Mouse (Mus musculus) adrenal gland, postnatal 25 days (tissue): ENCODE measurements around the gene Mtmr4. TPM values are rescaled to one million over a fixed set of nuclear protein-coding genes. Genes with fewer than 3 reads are reported as not detected.

Experiments
- DNase-seq: peaks from one replicate; pipeline ENCODE4 v3.0.0; 2021; ENCODE audit warnings: mixed read lengths
- total RNA-seq: library from RNA; stranded (reverse); gene quantifications from 2 replicates; pipeline ENCODE4 v1.2.3, GENCODE M21; 2021

The Mtmr4 gene
- total RNA-seq, 1 experiment from 2014 or later, result 33.2 TPM

DNA sequence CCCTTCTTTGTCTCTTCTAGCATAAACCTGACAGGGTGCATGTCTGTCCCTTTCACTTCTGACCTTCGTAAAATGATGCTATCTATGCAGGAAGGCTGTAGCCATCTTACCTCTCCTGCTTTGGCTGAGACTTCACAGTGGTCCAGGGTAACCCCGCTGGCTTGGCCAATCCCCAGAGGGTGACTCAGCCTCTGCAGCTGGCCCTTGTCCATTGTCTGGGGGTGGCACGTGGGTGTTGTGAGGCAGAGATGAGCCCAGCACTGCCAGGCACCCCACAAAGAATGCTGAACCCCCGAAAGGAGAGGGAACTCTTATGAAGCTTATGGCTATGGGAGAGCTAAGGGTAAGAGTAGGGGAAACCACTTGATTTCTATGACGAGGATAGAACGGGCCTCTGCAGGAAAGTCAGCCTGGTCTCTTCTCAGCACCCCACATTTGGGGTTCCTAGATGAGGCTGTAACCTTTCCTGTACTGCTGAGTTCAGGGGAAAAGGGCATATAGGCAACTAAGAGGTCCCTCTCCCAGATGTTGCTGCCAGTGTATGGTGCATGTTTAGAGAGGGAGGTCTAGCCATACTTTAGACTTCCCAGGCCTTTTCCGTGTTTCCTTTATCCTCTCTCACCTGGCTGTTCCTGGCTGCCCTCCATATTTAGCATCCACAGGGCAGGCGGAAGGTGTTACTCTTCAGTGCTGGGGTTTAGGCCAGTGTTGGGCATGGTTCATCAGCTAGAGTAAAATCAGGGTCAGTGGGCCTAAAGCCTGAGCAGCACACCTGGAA is 9.8 kb upstream of the Mtmr4 start:
- peak; percentile 48 for DNase-seq

DNA sequence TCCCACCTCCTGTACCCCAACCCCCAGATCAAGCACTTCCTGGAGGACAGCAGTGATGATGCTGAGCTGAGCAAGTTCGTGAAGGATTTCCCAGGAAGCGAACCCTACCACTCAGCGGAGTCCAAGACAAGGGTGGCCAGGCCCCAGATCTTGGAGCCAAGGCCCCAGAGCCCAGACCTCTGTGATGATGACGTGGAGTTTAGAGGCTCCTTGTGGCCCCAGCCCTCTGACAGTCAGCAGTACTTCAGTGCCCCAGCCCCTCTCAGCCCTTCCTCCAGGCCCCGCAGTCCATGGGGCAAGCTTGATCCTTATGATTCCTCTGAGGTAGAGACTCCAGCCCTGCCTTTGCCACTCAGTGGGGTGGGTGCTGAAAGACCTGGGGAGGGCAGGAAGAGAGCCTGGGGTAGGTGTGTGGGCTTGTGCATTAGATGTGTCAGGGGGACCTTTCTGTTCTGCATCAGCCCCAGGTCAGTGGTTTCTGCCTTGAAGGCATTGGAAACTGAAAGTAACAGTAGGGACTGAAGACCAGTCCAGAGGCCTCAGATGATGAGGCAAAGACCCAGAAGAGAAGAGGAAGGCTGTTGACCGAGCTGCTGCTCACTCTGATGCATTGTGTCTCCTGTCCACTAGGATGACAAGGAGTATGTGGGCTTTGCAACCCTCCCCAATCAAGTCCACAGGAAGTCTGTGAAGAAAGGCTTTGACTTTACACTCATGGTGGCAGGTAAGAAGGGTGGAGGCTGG is 8.5 kb upstream of the Mtmr4 start:
- DNase-seq, result no peak

DNA sequence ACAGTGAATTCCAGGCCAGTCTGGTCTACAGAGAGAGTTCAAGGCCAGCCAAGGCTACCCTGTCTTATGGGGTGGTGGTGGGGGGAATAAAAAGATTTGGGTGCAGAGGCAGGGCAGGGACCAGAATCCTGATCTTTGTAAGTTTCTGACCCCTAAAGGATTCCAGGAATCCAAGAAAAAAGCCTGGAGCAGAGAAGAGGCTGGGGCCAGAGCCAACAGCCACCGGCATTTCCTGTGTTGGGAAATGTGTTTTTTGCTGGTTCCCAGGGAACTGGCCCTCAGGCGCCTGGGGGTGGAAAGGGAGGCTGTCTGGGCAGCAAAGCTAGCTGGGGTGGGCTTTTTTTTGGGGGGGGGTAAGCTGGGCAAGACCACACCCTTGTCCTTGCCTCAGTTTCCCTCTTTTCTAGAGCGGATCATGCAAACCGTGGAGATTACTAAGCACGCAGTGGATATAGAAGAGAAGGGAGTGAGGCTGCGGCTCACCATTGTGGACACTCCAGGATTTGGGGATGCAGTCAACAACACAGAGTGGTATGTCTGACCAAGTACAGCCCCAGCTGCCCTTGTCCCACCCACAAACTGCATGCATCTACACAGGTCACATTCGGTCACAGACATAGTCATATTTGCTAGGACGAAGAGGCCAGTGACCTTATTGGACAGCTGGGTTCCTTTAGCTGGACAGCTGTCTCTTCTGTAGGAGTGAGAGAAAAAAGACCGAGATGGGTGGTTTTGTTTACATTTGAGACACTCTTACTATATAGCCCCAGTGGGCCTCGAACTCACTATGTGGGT is 7.1 kb upstream of the Mtmr4 start:
- no peak for DNase-seq

DNA sequence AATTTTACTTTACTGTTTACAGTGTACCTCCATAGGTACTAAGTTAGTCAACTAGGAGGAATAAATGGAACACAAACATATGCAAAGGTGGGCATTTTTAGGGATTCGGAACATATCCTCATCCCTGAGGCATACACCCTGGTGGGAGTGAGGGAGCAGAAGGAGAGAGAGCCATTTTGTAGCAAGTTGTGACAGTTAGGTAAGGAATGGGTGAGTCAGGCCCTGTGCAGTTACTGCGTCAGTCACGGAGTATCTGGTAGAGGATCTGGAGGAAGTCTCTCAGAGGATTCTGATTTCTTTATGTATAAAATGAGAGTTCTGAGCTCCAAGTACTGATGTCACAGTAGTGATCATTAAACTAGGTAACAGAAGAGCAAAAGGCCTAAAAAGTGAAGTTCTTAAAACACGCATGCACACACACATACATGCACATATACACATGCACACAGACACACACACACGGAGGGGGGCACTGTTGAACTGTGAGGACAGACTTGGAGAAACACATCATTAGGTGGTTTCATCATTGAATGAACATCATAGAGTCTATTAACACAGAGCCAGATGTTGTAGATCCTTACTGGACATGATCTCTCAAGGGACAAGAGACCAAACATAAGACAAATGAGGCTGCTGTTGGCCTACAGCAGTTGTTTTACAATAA is 4.6 kb upstream of the Mtmr4 start:
- DNase-seq, result no peak

DNA sequence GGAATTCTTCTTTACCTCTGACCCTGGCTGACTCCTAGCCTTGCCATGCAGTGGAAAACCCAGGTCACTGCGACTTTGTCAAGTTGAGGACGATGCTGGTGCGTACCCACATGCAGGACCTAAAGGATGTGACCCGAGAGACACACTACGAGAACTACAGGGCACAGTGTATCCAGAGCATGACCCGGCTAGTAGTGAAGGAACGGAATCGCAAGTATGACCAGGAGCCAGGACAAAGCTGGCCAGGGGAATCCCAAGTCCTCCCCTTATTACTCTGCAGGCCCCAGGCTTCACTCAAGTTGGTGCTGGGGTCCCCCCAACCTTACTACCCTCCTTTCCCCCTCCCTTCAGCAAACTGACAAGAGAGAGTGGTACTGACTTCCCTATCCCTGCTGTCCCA is 2.4 kb upstream of the Mtmr4 start:
- DNase-seq, result no peak

DNA sequence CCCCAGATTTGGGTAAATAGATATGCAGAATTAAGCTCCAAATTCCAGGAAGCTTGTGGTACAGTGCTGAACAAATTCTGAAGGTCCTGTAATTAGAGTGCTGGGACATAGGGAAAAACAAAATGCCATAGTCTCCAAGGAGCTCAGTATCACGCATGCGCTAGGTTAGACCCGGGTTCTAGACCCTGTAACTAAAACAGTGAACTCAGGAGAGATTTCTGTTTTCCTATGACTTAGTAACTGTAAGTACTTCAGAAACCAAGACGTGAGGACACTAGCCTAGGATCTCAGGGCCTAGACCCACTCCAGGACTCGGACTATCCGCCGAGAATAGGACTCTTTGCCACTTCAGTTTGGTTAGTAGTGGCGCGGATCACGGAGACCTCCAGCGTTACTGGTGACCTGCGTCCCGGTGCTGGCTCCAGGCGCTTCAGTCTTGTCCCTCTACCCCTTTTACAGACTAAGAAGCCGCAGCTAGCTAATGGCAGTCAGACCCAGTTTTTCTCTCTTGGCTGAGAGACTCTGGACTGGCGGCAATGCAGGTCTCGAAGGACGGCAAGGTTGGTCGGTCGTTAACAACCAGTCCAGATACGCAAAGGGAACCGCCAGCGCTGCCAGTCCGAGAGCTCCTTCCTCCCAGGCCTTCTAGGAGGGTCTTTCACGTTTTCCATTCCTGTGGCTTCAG is 979 bp upstream of the Mtmr4 start:
- DNase-seq, result peak; percentile 30

DNA sequence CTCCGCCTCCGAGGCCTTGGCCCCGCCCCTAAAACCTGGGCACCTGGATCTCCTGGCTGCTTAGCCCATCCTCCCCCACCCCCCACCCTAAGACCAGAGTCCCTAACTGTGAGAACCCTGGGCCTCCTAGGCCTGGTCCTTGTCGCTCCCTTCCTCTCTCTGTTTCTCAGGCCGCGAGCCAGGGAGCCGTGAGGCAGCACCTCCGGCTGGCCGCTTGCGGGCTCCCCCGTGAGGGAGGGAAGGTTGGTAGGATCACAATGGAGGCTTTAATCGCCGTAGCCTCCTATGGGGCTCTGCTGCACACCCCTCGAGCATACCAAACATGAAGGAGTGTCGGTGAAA is 363 bp downstream of the Mtmr4 start:
- DNase-seq, result no peak

DNA sequence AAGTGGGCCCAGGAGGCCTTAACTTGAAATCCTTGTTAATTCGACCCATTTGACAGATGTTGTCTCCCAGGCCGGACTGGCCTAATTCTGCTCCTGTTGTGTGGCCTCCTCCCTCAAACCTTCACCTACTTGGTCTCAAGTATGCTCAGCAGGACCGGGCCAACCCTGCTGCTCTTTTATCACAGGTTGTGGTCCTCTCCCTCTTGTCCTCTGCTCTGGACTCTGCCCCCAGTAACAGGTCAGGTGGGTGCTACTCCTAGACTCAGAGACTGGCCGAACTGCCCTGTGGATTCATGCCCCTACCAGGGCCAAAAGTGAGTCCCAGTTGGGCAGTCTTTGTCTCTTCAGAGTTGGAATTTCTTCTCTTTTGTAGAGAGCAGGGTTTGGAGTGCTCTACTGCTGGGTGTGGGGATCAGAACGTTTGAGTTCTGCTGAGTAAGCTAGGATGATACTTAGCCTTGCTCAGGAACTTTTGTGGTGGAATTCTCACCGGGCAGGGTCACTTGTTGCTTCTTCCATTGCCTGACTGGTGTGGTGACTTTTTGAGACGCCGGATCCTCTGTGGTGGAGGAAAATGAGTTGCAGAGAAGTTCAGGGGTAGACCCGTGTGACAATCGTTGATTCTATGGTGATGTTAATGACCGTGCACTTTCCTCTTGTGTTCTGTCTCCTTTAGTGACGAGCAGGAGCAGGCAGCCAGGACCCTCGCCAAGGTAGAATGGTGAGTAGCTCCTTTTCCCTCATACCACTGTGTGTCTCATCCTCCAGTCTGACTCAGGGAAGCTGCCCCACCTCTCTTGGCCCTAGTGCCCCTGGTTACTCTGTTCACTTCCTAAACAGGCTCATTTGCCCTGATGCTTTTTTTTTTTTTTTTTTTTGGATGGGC is 994 bp downstream of the Mtmr4 start:
- DNase-seq, result no peak

DNA sequence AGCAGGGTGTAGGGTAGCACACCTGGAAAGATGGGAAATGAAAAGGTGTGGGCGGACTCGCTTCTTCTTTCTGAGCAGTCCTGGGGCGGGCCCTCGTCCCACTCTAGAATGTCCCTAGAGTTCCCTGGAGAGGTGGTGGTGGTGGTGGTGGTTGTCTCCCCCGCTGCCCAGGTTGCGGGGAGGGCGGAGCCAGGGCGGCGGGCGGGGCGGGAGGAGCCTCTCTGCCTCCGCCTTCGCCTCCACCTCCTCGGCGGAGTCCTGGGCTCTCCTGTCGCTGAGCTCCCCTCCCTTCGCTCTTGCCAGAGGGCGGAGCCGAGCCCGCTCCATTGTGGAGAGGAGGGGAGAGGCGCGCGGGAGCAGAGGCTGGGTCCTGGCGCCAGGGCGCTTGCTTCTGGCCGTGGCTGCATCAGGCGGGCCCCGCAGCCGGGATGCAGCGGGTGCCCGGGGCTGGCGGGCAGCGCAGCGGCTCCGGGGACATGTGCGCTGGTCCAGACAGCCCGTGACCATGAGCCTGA is 3.4 kb downstream of the Mtmr4 start:
- DNase-seq, result peak; percentile 91

DNA sequence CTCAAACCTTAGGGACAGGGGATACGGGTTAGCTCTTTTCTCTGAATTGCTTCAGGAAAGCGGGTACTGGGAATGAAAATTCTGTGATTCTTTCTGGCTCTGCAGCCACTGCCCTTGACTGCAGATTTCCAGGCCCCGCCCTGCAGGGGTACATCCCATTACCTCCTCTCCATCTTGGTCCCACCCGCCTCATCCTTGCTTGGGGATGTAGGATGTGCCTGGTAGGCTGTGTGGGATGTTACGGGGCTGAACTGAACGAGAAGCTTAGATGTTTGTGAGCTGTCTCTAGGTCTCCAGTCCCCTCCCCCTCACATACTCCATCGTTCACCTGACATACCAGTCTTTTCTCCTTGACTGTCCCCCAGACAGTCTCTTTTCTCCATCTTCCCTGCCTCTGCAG is 4.0 kb downstream of the Mtmr4 start:
- no peak for DNase-seq

DNA sequence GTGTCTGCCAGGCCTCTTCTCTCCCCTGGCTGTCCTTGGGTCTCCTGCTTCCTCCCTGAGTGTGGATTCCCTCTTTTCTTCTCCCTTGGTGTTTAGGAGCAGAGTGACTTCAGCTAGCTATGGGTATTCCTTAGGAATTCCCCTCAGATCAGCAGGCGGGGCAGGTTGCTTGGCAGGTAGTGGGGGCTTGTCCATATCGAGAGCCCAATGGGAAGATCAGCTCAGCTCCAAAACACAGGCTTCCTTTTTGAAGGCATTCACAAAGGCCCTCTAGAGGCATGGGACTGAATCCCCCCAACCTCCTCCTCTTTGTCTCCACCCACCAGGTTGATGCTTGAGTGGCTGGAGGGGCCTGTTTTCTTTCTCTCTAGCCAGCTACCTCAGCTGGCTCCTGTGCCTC is 4.5 kb downstream of the Mtmr4 start:
- DNase-seq, result no peak

DNA sequence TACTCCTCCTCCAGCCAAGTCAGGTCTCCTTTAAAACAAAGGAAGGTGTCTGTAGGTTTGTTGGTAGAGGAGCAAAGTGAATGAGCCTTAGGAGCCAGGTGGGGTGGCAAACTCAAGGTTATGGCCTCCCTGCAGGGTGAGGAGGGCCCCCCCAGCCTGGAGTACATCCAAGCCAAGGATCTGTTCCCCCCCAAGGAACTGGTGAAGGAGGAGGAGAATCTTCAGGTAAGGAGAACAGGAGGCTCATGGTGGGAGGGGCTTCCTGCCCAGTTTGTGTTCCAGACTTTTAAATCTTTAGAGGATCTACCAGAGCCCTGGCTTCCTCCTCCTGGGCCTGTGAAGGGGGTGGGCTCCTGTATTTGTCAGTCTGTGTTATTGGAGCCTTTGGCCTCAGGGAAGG is 5.1 kb downstream of the Mtmr4 start:
- no peak for DNase-seq

DNA sequence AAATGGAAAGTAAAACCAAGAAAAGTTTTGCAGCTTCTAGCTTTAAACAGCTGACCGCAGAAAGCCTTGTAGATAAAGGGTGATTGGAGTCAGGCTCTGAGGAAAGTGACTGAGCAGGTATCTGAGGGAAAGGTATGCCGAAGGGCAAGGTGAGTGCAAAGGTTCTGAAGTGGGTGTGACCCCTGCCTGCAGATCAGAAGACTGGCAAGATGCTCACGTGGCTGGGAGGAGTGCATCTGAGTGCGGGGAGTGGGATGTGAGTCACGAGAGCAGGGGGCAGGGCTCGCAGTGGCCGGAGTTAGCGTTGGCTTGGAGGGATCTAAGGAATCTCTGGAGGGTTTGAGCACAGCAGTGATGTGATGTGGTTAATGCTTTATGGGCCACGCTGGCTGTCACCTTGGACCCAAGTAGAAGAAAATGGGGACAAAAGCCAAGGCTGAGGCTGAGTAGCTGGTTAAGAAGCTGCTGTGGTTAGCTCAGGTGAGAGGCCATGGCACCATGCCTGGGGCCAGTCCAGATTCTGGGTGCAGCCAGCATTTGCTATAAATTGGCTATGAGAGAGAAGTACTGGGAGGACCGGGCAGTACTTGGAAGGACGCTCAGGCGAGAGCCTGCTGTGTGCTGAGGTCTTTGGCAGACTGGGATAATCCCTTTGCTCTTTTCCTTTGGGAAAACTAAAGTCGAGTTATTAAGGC is 7.6 kb downstream of the Mtmr4 start:
- DNase-seq, result no peak

DNA sequence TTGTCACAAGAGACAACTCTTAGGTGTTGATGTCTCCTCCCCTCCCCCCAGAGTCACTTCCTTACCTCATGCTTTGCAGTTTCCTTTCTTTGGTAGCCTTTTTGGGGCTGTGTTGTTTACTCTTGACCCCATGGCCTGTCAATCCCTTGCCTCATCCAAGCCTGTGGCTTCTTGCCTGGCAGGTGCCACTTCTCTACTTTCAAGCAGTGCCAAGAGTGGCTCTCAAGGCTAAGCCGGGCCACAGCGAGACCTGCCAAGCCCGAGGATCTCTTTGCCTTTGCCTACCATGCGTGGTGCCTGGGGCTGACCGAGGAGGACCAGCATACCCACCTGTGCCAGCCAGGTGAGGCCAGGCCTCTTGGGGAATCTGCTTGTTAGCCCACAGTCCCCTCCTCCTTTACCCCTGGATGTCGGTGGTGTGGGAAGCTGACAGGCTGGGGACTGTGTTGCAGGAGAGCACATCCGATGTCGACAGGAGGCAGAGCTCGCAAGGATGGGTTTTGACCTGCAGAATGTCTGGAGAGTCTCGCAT is 8.4 kb downstream of the Mtmr4 start:
- no peak for DNase-seq

DNA sequence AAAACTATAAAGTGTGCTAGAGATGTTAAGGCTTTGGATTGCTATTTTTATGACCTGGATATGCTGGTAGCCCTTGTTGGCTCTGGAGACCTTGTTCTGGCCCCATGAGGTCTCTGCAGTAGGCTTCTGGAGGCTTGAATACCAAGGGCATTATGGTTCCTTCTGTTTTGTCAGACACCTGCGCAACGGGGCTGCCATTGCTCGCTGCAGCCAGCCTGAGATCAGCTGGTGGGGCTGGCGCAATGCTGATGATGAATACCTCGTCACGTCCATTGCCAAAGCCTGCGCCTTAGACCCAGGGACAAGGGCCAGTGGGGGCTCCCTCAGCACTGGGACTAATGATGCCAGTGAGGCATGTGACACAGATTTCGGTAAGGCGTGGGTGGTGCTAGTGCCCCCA is 10.3 kb downstream of the Mtmr4 start:
- no peak for DNase-seq

DNA sequence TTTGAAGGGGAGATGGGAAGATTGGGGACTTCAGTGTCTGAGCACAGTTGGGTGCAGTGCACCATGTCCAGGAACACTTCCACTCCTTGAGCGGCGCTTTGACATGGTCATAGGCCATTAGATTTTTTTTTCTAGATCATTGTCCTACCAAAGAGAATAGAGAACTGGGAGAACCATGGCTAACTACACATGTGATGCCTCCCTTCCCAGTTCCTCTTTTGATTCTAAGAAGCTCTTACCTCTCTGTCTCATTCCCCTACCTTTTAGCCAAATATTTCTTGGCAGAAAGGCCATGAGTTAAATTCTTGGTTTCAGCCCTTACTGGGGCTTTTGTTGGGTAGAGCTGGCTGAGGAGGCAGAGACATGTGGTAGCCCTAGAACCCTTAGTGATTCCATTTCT is 11.6 kb downstream of the Mtmr4 start:
- DNase-seq, result no peak

DNA sequence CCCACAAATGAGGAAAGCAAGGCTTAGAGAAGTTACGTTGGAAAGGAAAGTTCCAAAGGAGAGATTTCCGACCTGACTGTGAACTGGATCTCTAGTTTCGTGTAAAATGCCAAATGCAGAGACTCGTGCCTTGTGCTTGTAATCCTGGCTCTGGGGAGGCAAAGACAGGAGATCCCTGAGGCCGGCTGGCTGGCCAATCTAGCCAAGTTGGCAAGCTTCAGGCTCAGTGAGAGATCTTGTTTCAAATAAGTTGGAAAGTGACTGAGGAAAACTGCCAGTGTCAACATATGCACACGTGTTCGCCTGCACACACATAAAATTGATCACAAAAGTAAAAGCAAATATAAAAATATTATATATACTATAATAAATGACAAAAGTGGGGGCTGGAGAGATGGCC is 17.3 kb downstream of the Mtmr4 start:
- DNase-seq, result no peak

DNA sequence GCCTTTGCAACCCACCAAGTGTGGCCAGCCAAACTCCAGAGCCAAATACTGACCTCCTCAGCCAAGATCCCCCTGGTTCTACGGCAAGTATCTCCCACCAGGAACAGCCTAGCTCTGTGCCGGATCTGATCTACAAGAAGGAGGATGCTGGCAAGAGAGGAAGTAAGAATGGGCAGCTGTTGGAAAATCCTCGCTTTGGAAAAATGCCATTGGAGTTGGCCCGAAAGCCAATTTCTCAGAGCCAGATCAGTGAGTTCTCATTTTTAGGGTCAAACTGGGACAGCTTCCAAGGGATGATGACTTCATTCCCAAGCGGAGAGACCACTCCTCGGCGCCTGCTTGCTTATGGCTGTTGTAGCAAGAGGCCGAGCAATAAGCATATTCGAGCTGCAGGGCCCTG is 19.6 kb downstream of the Mtmr4 start:
- no peak for DNase-seq

DNA sequence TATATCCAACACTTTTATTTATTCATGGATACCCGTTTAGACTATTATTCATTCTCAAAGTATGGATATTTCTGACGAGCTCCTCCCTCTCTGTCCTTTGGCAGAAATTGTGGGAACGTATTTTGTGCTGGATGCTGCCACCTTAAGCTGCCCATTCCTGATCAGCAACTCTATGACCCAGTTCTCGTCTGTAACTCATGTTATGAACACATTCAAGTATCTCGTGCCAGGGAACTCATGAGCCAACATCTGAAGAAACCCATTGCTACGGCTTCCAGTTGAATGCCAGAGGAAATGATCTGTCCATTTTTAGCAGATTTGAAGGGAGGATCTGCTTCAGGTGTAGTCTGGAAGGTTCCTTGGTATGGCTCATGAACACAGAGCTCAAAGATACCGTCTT is 22.0 kb downstream of the Mtmr4 start:
- DNase-seq, result no peak

DNA sequence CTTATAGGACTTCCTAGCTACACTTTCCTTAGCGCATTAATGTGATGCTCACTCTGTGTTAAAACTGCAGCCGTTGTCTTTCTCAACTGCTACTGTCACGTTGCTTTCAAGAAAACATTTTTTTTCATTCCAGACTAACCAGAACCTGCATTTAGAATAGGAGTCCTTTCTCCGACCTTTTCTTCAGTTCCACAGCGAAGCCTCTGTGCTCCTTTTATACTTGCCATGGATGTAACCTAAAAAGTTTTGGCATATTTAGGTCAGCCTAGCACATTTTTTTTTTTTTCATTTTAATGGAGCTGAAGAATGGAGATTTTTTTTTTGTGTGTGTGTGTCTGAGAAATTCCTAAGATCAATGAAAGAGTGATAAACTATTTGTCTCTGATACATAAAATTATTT is 23.6 kb downstream of the Mtmr4 start:
- no peak for DNase-seq
